Mouse (Mus musculus): ENCODE results near the gene Tescl. TPM values are rescaled to one million over a fixed set of nuclear protein-coding genes. Genes with fewer than 3 reads are reported as not detected.

Tescl gene
- polyA plus RNA-seq, 1 experiment from 2014 or later = not detected

DNA sequence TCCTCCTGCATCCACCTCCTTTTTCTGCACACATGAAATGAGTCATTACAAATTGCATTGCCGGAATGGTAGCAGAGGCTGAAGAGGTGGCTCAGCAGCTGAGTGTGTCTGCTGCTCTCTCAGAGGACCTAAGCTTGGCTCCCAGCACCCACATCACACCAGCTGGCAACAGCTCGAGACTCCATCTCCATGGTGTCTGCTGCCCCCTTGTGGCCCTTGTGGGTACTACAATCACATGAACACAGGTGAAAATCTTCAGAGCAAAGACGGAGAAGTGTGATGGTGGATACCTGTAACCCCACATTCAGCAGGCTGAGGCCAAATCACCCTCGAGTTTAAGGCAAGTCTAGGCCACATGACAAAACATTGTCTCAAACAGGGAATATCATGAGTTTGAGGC is 24.2 kb upstream of the Tescl start:
- H3K4me2 ChIP-seq (replicated peaks) = no peak overlapping the region
- H3K9ac ChIP-seq = no peak overlapping the region
- peaks cover 10% of the 10 kb centered on the region for H3K27me3 ChIP-seq
- no peak overlapping the region for H3K27ac ChIP-seq
- no peak overlapping the region for H3K4me3 ChIP-seq
- WGBS = 46% methylated on average over 4 of the region's 4 CpGs
- no peaks in the 10 kb centered on the region for H3K4me1 ChIP-seq
- H3K36me3 ChIP-seq = no peaks in the 10 kb centered on the region
- H3K9me3 ChIP-seq = peaks cover 5% of the 10 kb centered on the region; the same call in 1 of the 2 replicates
- ATAC-seq (ENCODE audit: low FRiP score, low read depth) = no peak

DNA sequence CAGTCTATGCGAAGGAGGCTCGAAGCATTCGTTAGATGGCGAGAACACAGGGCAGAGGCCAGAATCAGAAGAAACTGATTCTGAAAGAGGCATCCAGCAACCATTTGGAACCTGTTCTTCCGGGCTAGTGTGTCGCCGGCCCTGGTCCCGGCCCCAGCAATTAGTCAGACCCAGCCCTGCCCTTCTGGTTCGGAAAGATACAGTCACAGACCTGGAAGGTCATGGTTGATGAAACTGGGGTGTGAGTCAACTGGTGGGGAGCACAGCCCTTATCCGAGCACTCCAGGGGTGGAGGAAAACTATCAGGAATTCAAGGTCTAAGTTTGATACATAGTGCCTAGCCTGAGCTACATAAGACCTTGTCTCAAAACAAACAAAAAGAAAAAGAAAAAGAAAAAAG is 22.3 kb upstream of the Tescl start:
- H3K27ac ChIP-seq = no peak overlapping the region
- H3K9me3 ChIP-seq = peaks cover 5% of the 10 kb centered on the region; the same call in 1 of the 2 replicates
- H3K4me1 ChIP-seq = no peaks in the 10 kb centered on the region
- ATAC-seq (ENCODE audit: low FRiP score, low read depth) = no peak
- peaks cover 22% of the 10 kb centered on the region for H3K27me3 ChIP-seq
- no peaks in the 10 kb centered on the region for H3K36me3 ChIP-seq
- WGBS = 73% methylated on average over 10 of the region's 10 CpGs
- H3K4me2 ChIP-seq (replicated peaks) = no peak overlapping the region
- no peak overlapping the region for H3K4me3 ChIP-seq
- no peak overlapping the region for H3K9ac ChIP-seq

DNA sequence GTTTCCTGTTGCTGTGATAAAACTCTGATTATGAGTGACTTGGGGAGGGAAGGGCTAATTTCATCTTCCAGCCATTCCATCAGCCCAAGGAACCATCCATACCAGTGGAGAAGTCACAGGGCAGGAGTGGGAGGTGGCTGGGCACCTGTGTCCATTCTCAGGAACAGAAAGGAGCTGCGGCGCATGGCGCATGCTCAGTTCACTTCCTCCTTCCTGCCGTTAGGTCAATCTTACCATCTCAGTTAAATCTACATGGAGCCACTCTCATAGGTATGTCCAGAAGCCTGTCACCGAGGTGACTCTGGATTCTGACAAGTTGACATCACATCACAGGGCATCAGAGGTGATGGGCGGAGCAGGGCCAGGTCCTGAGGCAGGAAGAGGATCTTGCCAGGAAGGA is 21.9 kb upstream of the Tescl start:
- Histone ChIP-seq H3K27me3 (peaks cover 23% of the 10 kb centered on the region), H3K27ac (no peak overlapping the region), H3K4me1 (no peaks in the 10 kb centered on the region), H3K9ac (no peak overlapping the region), H3K4me2 (replicated peaks) (no peak overlapping the region), H3K9me3 (peaks cover 5% of the 10 kb centered on the region; the same call in 1 of the 2 replicates), H3K4me3 (no peak overlapping the region), H3K36me3 (no peaks in the 10 kb centered on the region)
- ATAC-seq (ENCODE audit: low FRiP score, low read depth) = no peak
- WGBS = 77% methylated on average over 6 of the region's 6 CpGs

DNA sequence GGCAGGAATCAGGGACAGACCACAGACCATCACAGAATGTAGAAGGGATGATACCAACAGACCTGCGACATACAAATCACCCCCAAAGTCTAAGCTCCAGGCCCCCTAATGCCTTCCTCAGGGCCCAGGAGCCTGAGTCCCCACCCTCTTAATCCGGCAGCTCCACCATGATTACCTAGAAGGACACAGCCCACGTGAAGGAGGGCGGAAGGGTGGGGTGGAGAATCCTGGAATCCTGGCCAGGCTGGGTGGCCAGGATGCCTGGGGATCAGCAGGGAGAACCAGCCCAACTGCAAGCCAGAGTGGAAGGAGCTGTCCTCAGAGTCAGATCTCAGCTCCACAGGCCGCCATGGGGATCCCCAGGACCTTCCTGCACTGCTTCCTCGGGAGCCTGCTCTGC is 15.2 kb upstream of the Tescl start, which contains the start of gene Lypd5:
Gene Lypd5 (plus strand): TSS at position 301 of the 400 bp plus-strand sequence.
- WGBS = 41% methylated on average over 6 of the region's 6 CpGs
- Histone ChIP-seq H3K9me3 (no peaks in the 10 kb centered on the region), H3K9ac (no peak within 1 kb of the TSS), H3K4me3 (no peak within 1 kb of the TSS), H3K27ac (no peak within 1 kb of the TSS), H3K27me3 (peaks cover 28% of the 10 kb centered on the region), H3K36me3 (no peaks in the 10 kb centered on the region), H3K4me1 (no peaks in the 10 kb centered on the region), H3K4me2 (replicated peaks) (no peak within 1 kb of the TSS)
- no peak for ATAC-seq (ENCODE audit: low FRiP score, low read depth)

DNA sequence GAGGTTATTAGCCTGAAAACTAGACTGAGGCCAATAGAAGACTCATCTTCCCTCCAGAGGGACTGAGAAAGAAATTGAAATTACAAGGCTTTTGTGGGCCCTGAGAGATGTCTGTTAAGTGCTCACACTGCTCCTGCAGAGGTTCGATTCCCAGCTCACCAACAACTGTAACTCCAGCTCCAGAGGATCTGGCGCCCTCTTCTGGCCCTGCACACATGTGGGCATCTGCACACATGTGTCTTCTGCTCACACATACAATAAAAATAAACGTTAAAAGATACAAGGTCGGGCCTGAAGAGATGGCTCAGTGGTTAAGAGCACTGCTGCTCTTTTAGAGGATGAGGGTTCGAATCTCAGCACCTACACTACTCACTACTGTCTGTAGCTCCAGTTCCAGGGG is 12.7 kb upstream of the Tescl start:
- WGBS = 66% methylated on average over 5 of the region's 5 CpGs
- H3K9me3 ChIP-seq = no peaks in the 10 kb centered on the region
- H3K4me1 ChIP-seq = no peaks in the 10 kb centered on the region
- H3K9ac ChIP-seq = no peak overlapping the region
- H3K4me3 ChIP-seq = no peak overlapping the region
- no peak overlapping the region for H3K27ac ChIP-seq
- ATAC-seq (ENCODE audit: low FRiP score, low read depth) = no peak
- no peak overlapping the region for H3K4me2 ChIP-seq (replicated peaks)
- no peaks in the 10 kb centered on the region for H3K36me3 ChIP-seq
- peaks cover 10% of the 10 kb centered on the region; the same call in 1 of the 2 replicates for H3K27me3 ChIP-seq

DNA sequence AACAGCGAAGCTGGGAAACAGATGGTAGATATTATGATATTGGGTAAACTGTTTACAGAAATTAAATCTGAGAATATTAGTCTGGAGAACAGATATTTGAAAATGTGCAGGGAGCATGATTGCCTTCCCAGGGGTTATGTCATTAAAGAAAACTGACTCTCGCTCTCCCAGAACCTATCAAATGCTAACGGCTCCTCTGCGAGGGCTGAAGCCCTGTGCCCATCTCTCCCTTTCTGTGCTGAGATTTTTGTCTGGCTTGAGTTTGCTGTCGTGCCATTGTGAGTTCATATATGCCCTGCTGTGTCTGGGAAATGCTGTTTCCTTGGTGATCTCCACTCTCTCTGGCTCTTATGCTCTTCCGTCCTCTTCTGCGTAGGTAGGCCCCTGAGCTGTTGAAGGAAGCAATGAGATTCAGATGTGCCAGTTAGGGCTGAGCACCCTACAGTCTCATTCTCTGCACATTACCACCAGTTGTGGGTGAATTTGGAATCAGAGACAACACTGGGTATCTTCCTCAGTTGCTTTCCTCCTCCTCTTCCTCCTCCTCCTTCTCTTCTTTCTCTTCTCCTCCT is 10.1 kb upstream of the Tescl start:
- H3K4me3 ChIP-seq = no peak overlapping the region
- H3K36me3 ChIP-seq = no peaks in the 10 kb centered on the region
- 66% methylated on average over 7 of the region's 7 CpGs for WGBS
- H3K27me3 ChIP-seq = 0 out of 2 replicates have a peak, but pooled peaks cover 5% of the 10 kb centered on the region
- H3K9ac ChIP-seq = no peak overlapping the region
- no peak for ATAC-seq (ENCODE audit: low FRiP score, low read depth)
- no peaks in the 10 kb centered on the region for H3K4me1 ChIP-seq
- H3K4me2 ChIP-seq (replicated peaks) = no peak overlapping the region
- H3K9me3 ChIP-seq = no peaks in the 10 kb centered on the region
- no peak overlapping the region for H3K27ac ChIP-seq

DNA sequence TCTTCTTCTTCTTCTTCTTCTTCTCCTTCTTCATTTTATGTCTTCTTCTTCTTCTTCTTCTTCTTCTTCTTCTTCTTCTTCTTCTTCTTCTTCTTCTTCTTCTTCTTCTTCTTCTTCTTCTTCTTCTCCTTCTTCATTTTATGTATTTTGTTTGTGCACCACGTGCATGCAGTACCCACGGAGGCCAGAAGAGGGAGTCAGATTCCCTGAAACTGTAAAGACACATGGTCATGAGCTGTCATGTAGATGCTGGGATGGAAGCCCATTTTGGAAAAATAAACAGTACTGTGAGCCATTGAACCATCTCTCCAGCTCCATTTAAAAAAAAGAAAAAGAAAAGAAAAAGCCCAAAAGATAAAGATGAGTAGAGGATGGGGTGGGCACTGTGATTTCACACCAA is 4.5 kb upstream of the Tescl start:
- H3K27ac ChIP-seq = no peak overlapping the region
- ATAC-seq (ENCODE audit: low FRiP score, low read depth) = no peak
- WGBS = 54% methylated on average over 2 of the region's 2 CpGs

DNA sequence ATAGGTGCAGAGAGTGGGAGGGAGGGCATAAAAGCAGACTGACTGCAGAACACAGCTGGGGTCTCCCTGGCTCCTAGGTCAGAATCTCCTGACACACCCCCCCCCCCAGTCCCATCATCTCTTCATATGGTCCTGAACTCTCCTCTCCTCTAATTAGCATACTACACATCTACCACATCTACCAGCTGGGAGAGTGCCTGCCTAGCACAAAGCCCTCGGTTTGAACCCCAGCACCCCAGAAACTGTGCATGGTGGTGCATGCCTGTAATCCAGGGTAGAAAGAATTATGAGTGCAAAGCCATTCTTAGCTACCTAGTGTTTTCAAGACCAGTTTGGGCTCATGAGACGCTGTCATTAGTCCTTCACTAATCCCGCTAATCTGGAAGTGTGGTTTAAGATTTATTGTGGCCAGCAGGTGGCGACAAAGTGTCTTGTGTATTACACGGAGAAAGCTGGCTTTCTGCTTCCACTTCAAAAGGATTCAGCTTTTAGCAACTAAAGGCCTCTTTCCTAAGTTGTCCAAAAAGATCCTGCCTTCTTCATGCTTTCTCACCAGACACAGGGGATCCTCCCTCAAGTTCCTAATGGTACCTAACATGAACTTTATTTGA is 2.1 kb upstream of the Tescl start:
- Histone ChIP-seq H3K27me3 (peaks cover 30% of the 10 kb centered on the region), H3K9me3 (no peaks in the 10 kb centered on the region), H3K4me2 (replicated peaks) (no peak overlapping the region), H3K36me3 (no peaks in the 10 kb centered on the region), H3K4me3 (no peak overlapping the region), H3K27ac (no peak overlapping the region), H3K9ac (no peak overlapping the region), H3K4me1 (no peaks in the 10 kb centered on the region)
- WGBS = 9% methylated on average over 5 of the region's 5 CpGs
- ATAC-seq (ENCODE audit: low FRiP score, low read depth) = no peak

More for the DNA sequence above, 4.5 kb upstream of the Tescl start:
- Histone ChIP-seq H3K4me1 (no peaks in the 10 kb centered on the region), H3K4me2 (replicated peaks) (no peak overlapping the region), H3K4me3 (no peak overlapping the region), H3K27me3 (peaks cover 21% of the 10 kb centered on the region), H3K9me3 (no peaks in the 10 kb centered on the region), H3K36me3 (no peaks in the 10 kb centered on the region), H3K9ac (no peak overlapping the region)

- Histone ChIP-seq H3K9ac (no peak overlapping the region), H3K36me3 (no peaks in the 10 kb centered on the region), H3K4me3 (no peak overlapping the region), H3K4me1 (peaks cover 15% of the 10 kb centered on the region; the same call in 1 of the 2 replicates), H3K9me3 (peaks cover 11% of the 10 kb centered on the region; the same call in 1 of the 2 replicates), H3K4me2 (replicated peaks) (no peak overlapping the region), H3K27ac (no peak overlapping the region), H3K27me3 (0 out of 2 replicates have a peak, but pooled peaks cover under 1% of the 10 kb centered on the region)
- 80% methylated on average over 14 of the region's 14 CpGs for WGBS
- ATAC-seq (ENCODE audit: low FRiP score, low read depth) = no peak
Measured at GRCm38 (mm10) chr7:24327281-24327975, 6.3 kb downstream of the Tescl start.

GRCm38 (mm10) chr7:24326273-24327135 is 7.2 kb downstream of the Tescl start:
- Histone ChIP-seq H3K36me3 (no peaks in the 10 kb centered on the region), H3K4me3 (peak overlapping the region; percentile 40), H3K9me3 (peaks cover 11% of the 10 kb centered on the region; the same call in 1 of the 2 replicates), H3K4me1 (peaks cover 15% of the 10 kb centered on the region; the same call in 1 of the 2 replicates), H3K27ac (peak overlapping the region; percentile 48; the same call in 1 of the 2 replicates), H3K27me3 (no peaks in the 10 kb centered on the region), H3K9ac (peak overlapping the region; percentile 58), H3K4me2 (replicated peaks) (peak overlapping the region; percentile 64)
- peak; percentile 64; the same call in 1 of the 2 replicates for ATAC-seq (ENCODE audit: low FRiP score, low read depth)
- 42% methylated on average over 20 of the region's 20 CpGs for WGBS

DNA sequence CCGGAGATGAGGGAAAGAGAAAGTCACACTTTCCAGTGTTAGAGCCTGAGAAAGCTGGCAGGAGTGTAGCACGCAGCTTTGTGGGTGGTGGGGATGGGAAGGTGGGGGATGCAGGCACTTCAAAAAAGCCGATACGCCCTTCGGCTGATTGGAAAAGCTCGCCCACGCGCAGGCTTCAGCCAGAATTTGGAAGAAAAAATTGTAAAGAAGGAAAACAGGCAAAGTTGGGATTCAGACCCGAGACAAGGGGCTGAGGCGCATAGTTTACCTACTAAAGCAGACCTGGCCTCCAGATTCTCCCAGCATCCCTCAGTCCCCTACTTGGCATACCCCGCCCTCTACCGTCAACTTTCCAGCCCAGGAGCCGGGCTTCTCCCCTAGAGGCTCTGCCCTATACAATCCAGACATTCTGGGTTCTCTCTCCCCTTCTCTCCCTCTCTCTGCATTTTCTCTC is 8.0 kb downstream of the Tescl start:
- peak overlapping the region; percentile 40 for H3K4me3 ChIP-seq
- H3K36me3 ChIP-seq = no peaks in the 10 kb centered on the region
- peaks cover 11% of the 10 kb centered on the region; the same call in 1 of the 2 replicates for H3K9me3 ChIP-seq
- peak overlapping the region; percentile 48 for H3K27ac ChIP-seq
- peak overlapping the region; percentile 64 for H3K4me2 ChIP-seq (replicated peaks)
- peaks cover 15% of the 10 kb centered on the region; the same call in 1 of the 2 replicates for H3K4me1 ChIP-seq
- no peaks in the 10 kb centered on the region; the same call in 1 of the 2 replicates for H3K27me3 ChIP-seq
- WGBS = 5% methylated on average over 13 of the region's 13 CpGs
- peak overlapping the region; percentile 58 for H3K9ac ChIP-seq
- ATAC-seq (ENCODE audit: low FRiP score, low read depth) = peak; percentile 74

Data from limb, embryonic 13.5 days (tissue).